In genomic region chr6:140689617-140690404, GRCm38 (mm10) we compare ENCODE assay signal across 16 mouse cellular contexts. TPM values are rescaled to one million over a fixed set of nuclear protein-coding genes. Genes with fewer than 3 reads are reported as not detected.
DNase-seq lines count a peak whose midpoint lies in the region; ATAC-seq and TF ChIP-seq lines count a peak whose summit lies in the region.
"Had no signal": no experiment of that assay in that cellular context is flagged by ENCODE, and none has a peak within 500 bp of the region (broad histone marks: within the 10 kb centered on the region; RNA-seq: fewer than 3 reads in every experiment).

No protein-coding gene starts in this region.

- H3K27me3 ChIP-seq in hindbrain, embryonic 16.5 days (replicated peaks; ENCODE audit: control insufficient read depth, insufficient read depth, low read length): no peaks in the 10 kb centered on the region
- no peaks in the 10 kb centered on the region for H3K27me3 ChIP-seq in hindbrain, embryonic 10.5 days (ENCODE audit: insufficient read depth, poor library complexity, severe bottlenecking)
- H3K27me3 ChIP-seq in limb, embryonic 13.5 days: no peaks in the 10 kb centered on the region
- H3K27me3 ChIP-seq in midbrain, embryonic 15.5 days (replicated peaks): no peaks in the 10 kb centered on the region
- H3K27me3 ChIP-seq: intestine, embryonic 15.5 days; midbrain, embryonic 12.5 days; neural tube, embryonic 13.5 days had no signal

- H3K4me1 ChIP-seq in hindbrain, embryonic 16.5 days (ENCODE audit: control insufficient read depth, insufficient read depth, low read depth, low read length): no peaks in the 10 kb centered on the region; the same call in 1 of the 2 replicates
- H3K4me1 ChIP-seq in hindbrain, embryonic 10.5 days (replicated peaks): no peaks in the 10 kb centered on the region
- peaks cover 37% of the 10 kb centered on the region for H3K4me1 ChIP-seq in limb, embryonic 13.5 days
- no peaks in the 10 kb centered on the region for H3K4me1 ChIP-seq in midbrain, embryonic 15.5 days
- H3K4me1 ChIP-seq: intestine, embryonic 15.5 days; midbrain, embryonic 12.5 days; neural tube, embryonic 13.5 days had no signal

- no peak for TF ChIP-seq CTCF in brain, embryonic 14.5 days (IDR thresholded peaks at IDR 0.05; ENCODE audit: borderline replicate concordance, extremely low read depth, insufficient read depth, insufficient read length)

- DNase-seq in adrenal gland, postnatal 10 days: peak; percentile 19
- no peak for DNase-seq in adrenal gland, postnatal 25 days
- DNase-seq in hindbrain, embryonic 10.5 days (ENCODE audit: low spot score): no peak
- DNase-seq in brain, embryonic 14.5 days (ENCODE audit: low read depth): peak; percentile 84
- no peak for DNase-seq in spleen, adult 12 weeks (ENCODE audit: low spot score)
- DNase-seq: right cerebral cortex, postnatal 14 days had no signal

- H3K4me3 ChIP-seq in hindbrain, embryonic 16.5 days (ENCODE audit: low read length): no peak overlapping the region
- H3K4me3 ChIP-seq in hindbrain, embryonic 10.5 days: no peak overlapping the region
- H3K4me3 ChIP-seq in limb, embryonic 13.5 days: no peak overlapping the region
- H3K4me3 ChIP-seq in midbrain, embryonic 15.5 days: no peak overlapping the region
- H3K4me3 ChIP-seq: intestine, embryonic 15.5 days; midbrain, embryonic 12.5 days; neural tube, embryonic 13.5 days had no signal

- no peaks in the 10 kb centered on the region for H3K36me3 ChIP-seq in hindbrain, embryonic 16.5 days (ENCODE audit: control insufficient read depth, insufficient read depth, low read length)
- no peaks in the 10 kb centered on the region for H3K36me3 ChIP-seq in hindbrain, embryonic 10.5 days
- H3K36me3 ChIP-seq in limb, embryonic 13.5 days: no peaks in the 10 kb centered on the region
- no peaks in the 10 kb centered on the region for H3K36me3 ChIP-seq in midbrain, embryonic 15.5 days (replicated peaks)
- H3K36me3 ChIP-seq: intestine, embryonic 15.5 days; midbrain, embryonic 12.5 days; neural tube, embryonic 13.5 days had no signal

- H3K9ac ChIP-seq in hindbrain, embryonic 16.5 days (ENCODE audit: low read depth, low read length): no peak overlapping the region
- no peak overlapping the region for H3K9ac ChIP-seq in limb, embryonic 13.5 days
- H3K9ac ChIP-seq in midbrain, embryonic 15.5 days: no peak overlapping the region
- H3K9ac ChIP-seq: intestine, embryonic 15.5 days; midbrain, embryonic 12.5 days; neural tube, embryonic 13.5 days had no signal

- H3K27ac ChIP-seq in hindbrain, embryonic 16.5 days (ENCODE audit: low read depth, low read length): no peak overlapping the region
- no peak overlapping the region for H3K27ac ChIP-seq in hindbrain, embryonic 10.5 days
- peak overlapping the region; percentile 79 for H3K27ac ChIP-seq in limb, embryonic 13.5 days
- no peak overlapping the region; the same call in 1 of the 2 replicates for H3K27ac ChIP-seq in midbrain, embryonic 15.5 days
- H3K27ac ChIP-seq: intestine, embryonic 15.5 days; midbrain, embryonic 12.5 days; neural tube, embryonic 13.5 days had no signal

- WGBS in hindbrain, embryonic 16.5 days: 72% methylated on average over 16 of the region's 16 CpGs
- WGBS in hindbrain, embryonic 10.5 days: 92% methylated on average over 16 of the region's 16 CpGs
- WGBS in limb, embryonic 13.5 days: 66% methylated on average over 16 of the region's 16 CpGs
- WGBS in midbrain, embryonic 15.5 days: 82% methylated on average over 16 of the region's 16 CpGs

- no peak overlapping the region for H3K4me2 ChIP-seq in hindbrain, embryonic 16.5 days (ENCODE audit: low read length)
- no peak overlapping the region for H3K4me2 ChIP-seq in limb, embryonic 13.5 days (replicated peaks)
- H3K4me2 ChIP-seq in midbrain, embryonic 15.5 days: no peak overlapping the region
- H3K4me2 ChIP-seq: intestine, embryonic 15.5 days; midbrain, embryonic 12.5 days; neural tube, embryonic 13.5 days had no signal

- H3K9me3 ChIP-seq in hindbrain, embryonic 16.5 days (ENCODE audit: control insufficient read depth, low read length): no peaks in the 10 kb centered on the region
- H3K9me3 ChIP-seq in hindbrain, embryonic 10.5 days: no peaks in the 10 kb centered on the region
- no peaks in the 10 kb centered on the region for H3K9me3 ChIP-seq in limb, embryonic 13.5 days
- no peaks in the 10 kb centered on the region for H3K9me3 ChIP-seq in midbrain, embryonic 15.5 days
- H3K9me3 ChIP-seq: intestine, embryonic 15.5 days; midbrain, embryonic 12.5 days; neural tube, embryonic 13.5 days had no signal

- ATAC-seq in hindbrain, embryonic 16.5 days: peak; percentile 60
- ATAC-seq in limb, embryonic 13.5 days (ENCODE audit: low FRiP score, low read depth): peak; percentile 80
- ATAC-seq in midbrain, embryonic 15.5 days (replicated peaks): no peak
- ATAC-seq: intestine, embryonic 15.5 days had no signal

- no peak for TF ChIP-seq POLR2A in brain, embryonic 14.5 days (IDR thresholded peaks at IDR 0.05; ENCODE audit: borderline replicate concordance, extremely low read depth, insufficient read depth, insufficient read length, poor library complexity, severe bottlenecking)

RNA-seq across cellular contexts. Expression of gene Gm11077, which starts 39.3 kb away (rescaled TPM):
- total RNA-seq in adrenal gland, postnatal 10 days (2021): not detected
- total RNA-seq in adrenal gland, postnatal 25 days (2021): not detected in 2 replicates
- not detected in 2 replicates for polyA plus RNA-seq in hindbrain, embryonic 16.5 days (2015; fragmentation: Nextera tagmentation; extraction: Ambion mirVana)
- not detected in 2 replicates for polyA plus RNA-seq in hindbrain, embryonic 10.5 days (2016; fragmentation: Nextera tagmentation; extraction: Ambion mirVana)
- not detected in 2 replicates for polyA plus RNA-seq in brain, embryonic 14.5 days (2012; rRNA removed)
- not detected in 2 replicates for polyA plus RNA-seq in limb, embryonic 13.5 days (2015; fragmentation: Nextera tagmentation; extraction: Ambion mirVana)
- not detected in 2 replicates for polyA plus RNA-seq in midbrain, embryonic 15.5 days (2015; fragmentation: Nextera tagmentation; extraction: Ambion mirVana)
- total RNA-seq: ES-E14; layer of hippocampus, adult 8-10 months; liver, adult 2 months had no signal
- polyA plus RNA-seq: intestine, embryonic 15.5 days; liver, adult 2 months; midbrain, embryonic 12.5 days; neural tube, embryonic 13.5 days; thymus, postnatal 0 days had no signal

Comparison
In these comparisons a context has a peak if more than half of its experiments do, and no peak if none do; other contexts are left out.
1. DNase-seq: peak in adrenal gland, postnatal 10 days (single experiment) and brain, embryonic 14.5 days (single experiment); none in adrenal gland, postnatal 25 days (single experiment), hindbrain, embryonic 10.5 days (single experiment) and spleen, adult 12 weeks (single experiment).